Mouse (Mus musculus): ENCODE results near the gene Ankrd22. TPM values are rescaled to one million over a fixed set of nuclear protein-coding genes. Genes with fewer than 3 reads are reported as not detected.

The Ankrd22 gene
- total RNA-seq, 4 experiments from 2014 or later = 0.33 TPM; not detected in 3

DNA sequence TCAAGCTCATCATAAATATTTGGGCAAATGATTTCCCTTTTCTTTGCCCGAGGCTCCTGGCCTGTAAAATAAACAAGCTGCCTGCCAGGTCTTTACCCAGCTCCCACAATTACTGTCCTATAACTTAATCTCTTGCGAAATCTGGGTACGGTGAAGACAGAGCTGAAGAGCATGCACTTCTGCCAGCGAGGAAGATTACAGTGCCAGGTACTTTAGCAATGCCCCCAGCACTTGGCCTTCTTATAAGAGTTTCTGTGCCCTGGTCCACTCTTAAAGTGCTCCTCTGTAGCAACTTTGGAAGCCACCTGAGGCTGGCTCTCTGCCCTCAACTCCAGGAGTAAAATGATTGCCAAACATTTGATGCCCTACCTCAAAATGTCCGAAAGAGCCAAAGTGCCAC, 70.5 kb downstream of the Ankrd22 start:
- DNase-seq (ENCODE audit: low spot score in 2 of 2) = no peak

DNA sequence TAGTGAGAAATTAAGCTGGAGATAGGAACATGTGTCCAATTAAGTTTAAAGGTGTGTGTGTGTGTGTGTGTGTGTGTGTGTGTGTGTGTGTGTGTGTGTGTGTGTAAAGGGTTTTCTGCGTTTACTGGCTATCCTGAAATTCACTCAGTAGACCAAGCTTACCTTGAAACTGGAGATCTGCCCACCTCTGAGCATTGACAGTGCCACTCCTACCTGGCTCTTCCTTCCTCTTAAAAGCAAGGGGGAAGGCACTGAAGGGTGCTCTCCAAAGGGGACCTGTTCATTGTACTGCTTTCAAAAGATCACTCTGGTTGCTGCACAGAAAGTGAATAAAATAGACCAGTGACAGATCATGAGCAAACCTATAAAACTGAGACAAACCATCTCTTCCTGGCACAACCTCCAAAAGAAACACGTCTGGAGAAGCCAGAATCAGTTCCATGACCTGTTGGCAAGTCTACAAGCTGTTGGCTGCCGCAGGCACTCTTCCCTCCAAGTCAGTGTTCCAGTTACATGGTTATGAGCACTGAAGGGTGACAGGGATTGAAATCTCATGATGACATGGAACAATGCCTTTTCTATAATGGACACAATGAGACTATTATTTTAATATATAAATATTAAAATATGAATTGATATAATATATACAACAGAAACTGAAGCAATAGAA, 76.7 kb downstream of the Ankrd22 start:
- DNase-seq (ENCODE audit: low spot score in 2 of 2) = no peak

DNA sequence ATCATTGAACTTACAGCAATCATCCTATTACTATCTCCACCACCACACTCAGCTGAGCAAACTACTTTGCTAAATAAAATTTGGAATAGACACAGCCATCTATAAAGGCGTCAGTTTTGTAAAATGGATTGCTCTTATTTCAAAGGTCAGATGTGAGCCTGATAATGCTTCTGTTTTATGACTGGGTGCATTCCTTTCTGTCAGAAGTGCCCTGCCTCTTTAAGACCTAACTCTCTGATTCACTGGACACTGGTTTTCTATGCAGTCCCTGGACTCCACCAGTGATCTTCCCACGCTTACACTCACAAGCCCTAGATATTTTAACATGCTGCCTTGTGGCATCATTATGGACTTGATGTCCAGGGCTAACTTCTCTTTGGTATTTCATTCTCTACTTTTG, 87.7 kb downstream of the Ankrd22 start:
- no peak for DNase-seq (ENCODE audit: low spot score in 2 of 2)

DNA sequence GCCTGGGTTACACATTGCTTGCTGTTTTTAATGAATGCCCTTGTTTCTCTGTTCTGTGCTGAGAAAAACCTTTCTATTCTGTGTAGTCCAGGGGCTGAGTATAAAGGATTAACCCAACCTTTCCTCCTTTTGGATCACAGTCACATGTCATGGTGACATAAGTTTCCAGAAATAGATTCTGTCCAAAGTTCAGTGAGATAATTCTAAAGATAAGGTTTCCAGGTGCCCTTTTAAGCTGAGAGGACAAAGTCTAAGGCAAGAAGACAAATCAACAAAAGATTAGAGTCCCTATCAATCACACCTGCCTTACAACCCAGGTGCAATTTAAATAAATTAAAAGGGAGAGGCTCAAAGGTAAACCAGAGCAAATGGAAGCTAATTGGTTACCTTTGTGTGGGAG, 91.6 kb downstream of the Ankrd22 start:
- no peak for DNase-seq (ENCODE audit: low spot score in 2 of 2)

Other genes with a start within 250 kb of the Ankrd22 start
- not detected for gene Lipf, start 204.9 kb downstream of the Ankrd22 start, total RNA-seq (2022)
- not detected for gene Lipk, start 157.8 kb downstream of the Ankrd22 start, total RNA-seq (2022)
- not detected for gene Lipn, start 98.7 kb downstream of the Ankrd22 start, total RNA-seq (2022)
- under 1 TPM; 0.17 to 0.39 (median 0.35) TPM for gene Lipm, start 65.1 kb downstream of the Ankrd22 start, total RNA-seq (2022)
- 10 to 100 TPM; 20.6 to 24.6 (median 22.9) TPM for gene Stambpl1, start 26.2 kb upstream of the Ankrd22 start, total RNA-seq (2022)
- 10 to 100 TPM; 11.6 to 20.4 (median 15.1) TPM for gene Acta2, start 89.5 kb upstream of the Ankrd22 start, total RNA-seq (2022)
- 1 to 10 TPM in 3 of 4 experiments, under 1 TPM in 1; 0.50 to 4.2 (median 2.6) TPM for gene Fas, start 124.6 kb upstream of the Ankrd22 start, total RNA-seq (2022)

Measured in layer of hippocampus, adult 8-10 months (tissue).